Mouse (Mus musculus) bone marrow, adult 2 months (tissue): ENCODE results near the gene Gm39566.
A peak's percentile ranks its signal among the peaks of the same experiment; 100 is the strongest.

Source experiments
- CTCF ChIP-seq: fragments of 200-500 bp; IDR thresholded peaks from 2 replicates; pipeline ENCODE4 v1.5.1; 2011; ENCODE audit warnings: low read length, control low read depth; ENCODE audit not compliant: control insufficient read depth, insufficient read depth
- POLR2A ChIP-seq: fragments of 200-500 bp; IDR thresholded peaks from 2 replicates; pipeline ENCODE4 v1.6.1; 2011; ENCODE audit warnings: low read depth, mild to moderate bottlenecking, control low read depth, low read length, borderline replicate concordance; ENCODE audit not compliant: control insufficient read depth

DNA sequence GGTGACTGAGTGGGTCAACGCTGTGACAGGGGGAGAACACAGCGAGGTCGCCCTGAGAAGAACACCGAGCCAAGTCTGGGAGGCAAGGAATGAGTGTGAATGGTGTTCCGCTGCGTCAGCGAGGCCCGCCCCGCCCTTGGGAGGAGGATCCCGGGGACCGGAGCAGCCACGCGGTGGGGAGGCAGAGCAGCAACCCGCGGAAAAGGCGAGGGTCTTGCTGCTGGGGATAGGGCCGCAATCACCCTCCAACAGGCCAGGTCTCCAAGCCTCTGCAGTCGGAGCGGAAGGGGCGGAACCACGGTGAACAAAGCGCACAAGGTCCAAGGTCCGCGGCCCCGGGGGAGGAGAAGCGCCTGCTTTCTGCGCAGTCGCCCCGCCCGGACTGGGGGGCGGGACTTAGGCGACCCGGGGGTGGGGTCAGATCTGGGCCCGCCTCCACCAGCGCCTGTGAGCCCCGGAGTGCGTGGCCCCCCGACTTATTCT, 31.1 kb upstream of the Gm39566 start, which contains the start of gene Plscr3:
- TF ChIP-seq CTCF (no peak), POLR2A (peak; percentile 89)
